Mouse (Mus musculus) adrenal gland, postnatal 25 days (tissue): Measurements from ENCODE around the gene Fam169b. TPM values are rescaled to one million over a fixed set of nuclear protein-coding genes. Genes with fewer than 3 reads are reported as not detected.

ENCODE experiments used
- DNase-seq: peaks from one replicate; pipeline ENCODE4 v3.0.0; 2021; ENCODE audit warnings: mixed read lengths
- total RNA-seq: library from RNA; stranded (reverse); gene quantifications from 2 replicates; pipeline ENCODE4 v1.2.3, GENCODE M21; 2021

The Fam169b gene
- total RNA-seq, 1 experiment from 2014 or later = not detected

GRCm38 (mm10) chr7:68318979-68319378, 45.3 kb downstream of the Fam169b start:
- DNase-seq = no peak

DNA sequence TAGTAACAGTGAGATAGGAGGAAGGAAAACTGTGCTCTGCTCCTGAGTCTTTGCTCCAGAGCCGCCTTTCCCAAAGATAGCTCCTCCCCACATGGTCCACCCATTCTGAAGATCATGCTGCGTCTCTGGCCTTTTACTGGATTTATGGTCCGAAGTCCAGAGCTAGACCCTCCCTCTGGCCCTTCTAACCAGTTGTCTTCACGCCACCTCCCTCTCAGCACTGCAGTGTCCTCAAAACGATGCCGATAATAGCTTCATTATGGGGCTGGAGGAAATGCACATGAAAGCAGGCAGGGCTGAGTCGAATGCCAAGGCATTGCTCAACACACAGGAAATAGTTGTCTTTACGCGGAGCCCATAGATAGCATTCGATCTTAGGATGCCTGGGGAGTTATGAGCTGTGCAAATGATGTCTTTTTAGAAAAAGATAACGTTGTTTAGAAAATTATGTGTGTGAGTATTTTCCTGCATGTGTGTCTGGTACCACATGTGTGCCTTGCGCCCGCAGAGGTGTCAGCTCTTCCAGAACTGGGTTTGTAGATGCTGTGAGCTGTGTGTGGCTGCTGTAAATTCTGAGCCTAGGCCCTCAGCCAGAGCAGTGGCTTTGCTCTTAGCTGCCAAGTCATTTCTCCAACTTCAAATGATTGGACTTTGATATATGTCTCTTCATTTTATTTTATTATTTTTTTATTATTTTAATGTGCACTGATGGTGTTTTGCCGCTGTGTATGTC, 46.6 kb downstream of the Fam169b start:
- DNase-seq = no peak

DNA sequence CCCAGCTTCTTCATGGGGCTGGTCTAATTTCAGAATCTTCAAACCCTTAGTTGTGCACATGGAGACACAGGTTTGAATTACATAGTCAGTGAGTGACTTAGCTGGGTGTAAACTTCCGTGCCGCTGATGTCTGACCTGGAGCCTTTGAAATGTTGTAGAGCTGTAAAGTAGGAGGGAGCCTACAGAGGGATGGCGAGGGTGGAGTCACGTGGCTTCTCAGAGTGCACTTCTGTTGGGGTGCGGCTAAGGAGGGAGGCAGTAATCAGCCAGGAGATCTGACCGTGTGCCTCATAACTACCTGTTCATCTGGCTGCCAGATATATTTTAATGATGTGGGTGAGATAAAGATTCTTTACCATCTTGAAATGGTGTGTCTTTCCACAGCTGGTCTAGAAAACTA, 49.4 kb downstream of the Fam169b start:
- no peak for DNase-seq

GRCm38 (mm10) chr7:68326190-68326722, 52.6 kb downstream of the Fam169b start:
- no peak for DNase-seq

DNA sequence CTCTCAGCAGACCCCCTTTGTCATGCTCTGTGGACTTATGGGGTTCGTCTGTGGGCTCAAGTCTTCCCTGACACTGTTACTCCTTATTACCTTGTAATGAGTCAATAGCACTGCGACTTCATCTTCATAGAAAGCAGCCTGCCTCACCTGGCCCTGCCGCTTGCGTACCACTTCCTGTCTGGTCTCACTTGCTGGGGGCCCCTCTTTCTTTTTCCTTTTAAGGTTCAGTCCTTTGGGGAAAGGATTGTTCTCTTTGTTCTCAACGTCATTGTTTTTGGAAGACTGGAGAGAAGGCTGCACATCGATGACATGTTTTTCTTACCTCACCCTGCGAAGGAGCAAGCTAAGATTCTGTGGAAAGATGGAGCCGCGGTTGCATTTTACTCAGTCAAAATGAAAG, 55.4 kb downstream of the Fam169b start:
- DNase-seq = no peak

DNA sequence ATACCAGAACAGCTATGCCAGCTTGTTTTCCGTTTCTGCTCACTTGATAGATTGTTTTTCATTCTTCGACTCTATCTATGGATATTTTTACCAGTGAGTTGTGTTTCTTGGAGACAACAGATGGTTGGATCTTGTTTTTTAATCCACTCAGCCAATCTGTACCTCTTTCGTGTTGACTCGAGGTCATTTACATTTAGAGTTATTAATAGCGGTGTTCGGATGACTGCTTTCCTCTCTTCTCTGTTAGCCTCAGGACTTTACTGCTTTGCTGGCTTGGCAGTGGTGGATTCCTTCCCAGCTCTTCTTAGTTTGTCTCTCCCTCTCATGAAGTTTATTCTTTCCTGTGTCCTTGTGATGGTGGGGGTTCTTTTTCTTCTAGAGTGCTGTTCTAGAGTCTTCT, 59.2 kb downstream of the Fam169b start:
- no peak for DNase-seq

GRCm38 (mm10) chr7:68337080-68337781, 63.6 kb downstream of the Fam169b start:
- DNase-seq = no peak

GRCm38 (mm10) chr7:68338680-68339079, 65.0 kb downstream of the Fam169b start:
- DNase-seq = no peak

DNA sequence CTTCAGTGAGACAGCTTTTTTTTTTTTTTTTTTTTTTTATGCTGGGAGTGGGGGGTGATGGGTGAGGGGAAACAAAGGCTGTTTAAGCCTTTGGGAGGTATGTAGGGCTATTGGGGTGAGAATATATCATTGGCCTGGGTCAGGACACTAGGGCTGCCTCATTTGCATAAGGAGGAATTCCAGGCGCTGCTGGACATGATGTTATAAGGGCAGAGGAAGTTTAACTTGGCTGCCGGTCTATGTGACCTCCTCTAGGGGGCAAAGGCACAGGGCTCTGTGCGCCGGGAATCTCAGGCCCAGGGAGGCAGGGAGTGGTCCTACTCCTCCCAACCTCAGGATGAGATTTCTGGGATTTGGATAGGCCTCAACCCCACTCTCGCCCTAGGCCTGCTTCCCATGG, 70.9 kb downstream of the Fam169b start:
- no peak for DNase-seq

DNA sequence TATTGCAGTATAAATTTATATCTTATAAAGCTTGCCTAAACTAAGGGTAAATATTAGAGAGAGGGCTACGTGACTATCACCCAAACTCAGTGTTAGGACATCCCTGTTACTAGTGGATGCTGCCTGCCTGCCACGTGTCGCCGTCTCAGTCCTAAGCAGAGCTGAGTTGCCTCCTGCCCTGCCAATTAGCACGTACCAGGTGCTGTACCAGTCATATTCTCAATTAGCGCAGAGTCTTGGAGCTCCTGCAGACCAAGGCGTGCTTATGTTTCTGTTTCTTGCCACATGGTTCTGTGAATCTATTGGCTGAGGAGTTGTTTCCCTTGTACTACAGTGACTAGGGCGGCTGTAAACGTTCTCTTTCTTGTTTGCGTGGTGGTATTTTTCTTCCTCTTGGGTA, 72.3 kb downstream of the Fam169b start:
- DNase-seq = no peak

DNA sequence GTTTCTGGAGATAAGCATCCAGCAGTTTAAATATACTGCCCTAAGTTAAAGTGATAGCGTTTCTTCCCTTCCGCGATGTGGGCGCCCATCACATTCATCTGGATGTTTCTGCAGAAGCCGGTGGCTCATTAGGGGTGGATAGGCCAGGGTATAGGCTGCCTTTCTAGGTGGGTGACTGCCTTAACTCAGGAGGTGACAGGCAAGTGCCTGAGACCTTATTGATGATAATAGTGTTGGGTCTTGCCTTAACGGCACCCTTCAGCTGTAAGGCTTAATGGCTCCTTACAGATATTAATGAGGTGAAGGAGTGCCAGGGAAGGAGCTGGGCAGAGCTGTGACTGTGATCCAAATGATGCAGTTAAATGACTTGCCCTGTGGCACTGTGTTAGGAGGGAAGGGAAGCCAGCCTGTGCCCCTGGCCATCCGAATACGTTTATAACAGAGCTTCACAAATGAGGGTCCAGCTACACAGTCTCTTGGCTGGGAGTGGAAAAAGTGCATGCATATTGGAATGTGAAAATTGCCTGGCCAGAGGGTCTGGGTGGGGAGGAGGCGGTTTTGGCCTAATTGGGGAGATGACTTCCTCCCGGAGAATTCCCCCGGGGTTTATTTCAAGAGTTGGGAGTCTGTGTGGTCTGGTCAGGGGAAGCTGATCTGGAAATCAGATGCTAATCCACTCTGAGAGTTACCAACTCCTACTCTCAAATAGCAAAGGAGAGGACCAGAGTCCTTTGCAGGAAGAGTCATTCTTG, 81.9 kb downstream of the Fam169b start:
- DNase-seq = no peak

DNA sequence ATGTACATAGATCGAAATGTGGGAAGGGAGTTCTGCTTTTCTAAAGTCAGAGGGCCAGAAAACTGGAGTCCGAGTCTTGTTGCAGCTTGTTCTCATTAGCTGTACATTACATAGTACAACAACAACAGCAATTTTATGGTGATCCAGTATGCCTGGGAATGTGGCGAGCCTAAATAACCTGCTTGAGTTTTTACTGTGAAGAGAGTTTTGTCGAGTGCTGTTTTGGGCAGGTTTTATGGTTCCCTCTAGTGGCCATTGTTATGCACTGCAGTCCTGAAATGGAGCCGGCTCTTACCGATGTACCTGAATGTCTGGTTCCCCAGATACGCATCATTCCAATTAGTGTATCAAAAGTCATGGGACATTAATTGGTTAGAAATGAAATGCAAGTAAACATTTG, 83.8 kb downstream of the Fam169b start:
- peak; percentile 13 for DNase-seq

- DNase-seq = no peak
These were observed 89.0 kb downstream of the Fam169b start for GRCm38 (mm10) chr7:68362609-68363008.

- peak; percentile 8 for DNase-seq
These were observed 92.1 kb downstream of the Fam169b start for GRCm38 (mm10) chr7:68365711-68366110.

DNA sequence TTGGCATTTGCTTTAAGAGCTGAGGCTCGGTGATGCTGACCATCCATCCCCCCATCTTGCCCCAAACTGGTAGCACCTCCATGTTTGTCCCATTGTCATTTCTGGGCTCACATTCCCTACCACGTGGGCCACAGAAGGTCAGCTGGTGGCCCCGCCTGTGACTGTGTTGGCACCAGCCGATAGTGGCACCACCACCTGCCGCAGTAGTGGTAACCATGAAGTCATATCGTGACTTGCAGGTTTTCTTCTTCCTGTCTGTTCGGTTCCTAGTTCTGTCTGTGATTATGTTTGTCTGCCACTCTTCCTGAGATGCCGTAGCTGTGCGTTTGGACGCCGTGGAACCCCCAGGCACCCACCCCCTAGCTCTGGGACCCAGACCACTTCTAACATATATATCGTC, 95.3 kb downstream of the Fam169b start:
- no peak for DNase-seq

DNA sequence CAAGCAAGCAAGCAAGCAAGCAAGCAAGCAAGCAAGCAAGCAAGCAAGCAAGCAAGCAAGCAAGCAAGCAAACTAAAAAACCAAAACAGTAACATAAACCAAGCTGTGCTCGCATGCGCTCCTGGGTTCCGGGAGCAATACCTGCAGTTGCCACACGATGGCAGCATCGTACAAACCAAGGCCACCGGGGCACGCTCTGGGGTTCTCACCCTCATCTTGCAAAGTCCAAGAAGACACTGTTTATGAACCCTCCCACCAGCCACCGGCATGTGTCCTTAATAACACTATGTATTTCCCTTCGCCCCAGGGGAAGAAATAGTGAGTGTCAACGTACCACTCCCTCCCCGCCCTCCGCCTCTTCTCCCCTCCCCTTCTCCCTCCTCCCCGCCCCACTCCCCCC, 96.1 kb downstream of the Fam169b start:
- peak; percentile 73 for DNase-seq

DNA sequence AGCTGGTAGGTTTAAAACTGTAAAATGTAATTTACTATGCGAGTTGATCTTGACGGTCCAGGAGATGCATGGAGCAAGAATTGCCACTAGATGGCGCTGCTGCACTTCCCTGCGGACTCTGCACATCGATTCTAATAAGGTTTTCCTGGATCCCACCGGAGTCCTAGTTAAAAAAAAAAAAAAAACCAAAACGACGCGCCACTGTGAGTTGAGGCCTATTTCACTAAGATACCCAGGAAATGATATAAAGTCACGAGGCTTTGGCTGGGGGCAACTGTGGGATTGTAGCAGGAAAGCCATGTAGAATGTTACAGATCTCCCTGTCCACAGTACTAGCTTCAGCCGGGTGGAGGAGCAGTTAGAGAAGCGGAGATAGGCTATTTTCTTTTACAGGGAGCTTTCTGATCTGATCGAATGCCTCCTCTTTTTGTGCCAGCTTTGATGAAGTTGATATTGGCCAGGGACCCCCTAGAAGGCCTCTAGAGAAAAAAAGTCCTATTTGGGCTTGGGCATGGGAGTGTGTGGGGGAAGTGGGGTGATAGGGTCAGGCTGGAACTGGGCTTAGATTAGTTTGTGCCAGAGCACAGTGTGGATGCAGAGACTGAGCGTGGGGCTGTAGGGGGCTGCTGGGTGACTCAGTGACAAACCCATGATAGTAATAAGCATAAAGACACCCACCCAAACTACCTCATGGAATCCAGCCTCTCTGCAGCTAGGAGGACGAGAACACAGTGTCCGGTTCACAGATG, 100.6 kb downstream of the Fam169b start:
- peak; percentile 65 for DNase-seq

- no peak for DNase-seq
These were observed 108.5 kb downstream of the Fam169b start for GRCm38 (mm10) chr7:68382187-68382586.

DNA sequence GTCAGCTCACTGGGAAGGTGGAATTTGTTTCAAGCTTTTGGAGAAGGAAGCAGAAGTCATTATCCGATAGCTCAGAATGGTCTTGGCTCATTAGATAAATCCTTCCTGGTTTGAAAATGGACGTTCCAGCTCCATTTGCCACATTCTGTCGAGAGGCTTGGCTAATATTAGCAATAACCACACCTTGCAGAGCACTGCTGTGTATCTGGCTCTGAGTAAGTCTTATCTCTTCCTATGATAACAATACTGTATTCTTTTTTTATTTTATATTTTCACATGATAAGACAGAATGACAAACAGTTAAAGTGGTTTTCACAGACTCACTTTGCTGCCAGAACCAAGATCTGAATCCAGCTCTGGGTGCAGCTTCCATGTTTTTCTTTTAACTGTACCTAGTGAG, 113.1 kb downstream of the Fam169b start:
- no peak for DNase-seq

GRCm38 (mm10) chr7:68395707-68396333, 122.2 kb downstream of the Fam169b start:
- no peak for DNase-seq

GRCm38 (mm10) chr7:68400516-68400915, 126.9 kb downstream of the Fam169b start:
- no peak for DNase-seq

DNA sequence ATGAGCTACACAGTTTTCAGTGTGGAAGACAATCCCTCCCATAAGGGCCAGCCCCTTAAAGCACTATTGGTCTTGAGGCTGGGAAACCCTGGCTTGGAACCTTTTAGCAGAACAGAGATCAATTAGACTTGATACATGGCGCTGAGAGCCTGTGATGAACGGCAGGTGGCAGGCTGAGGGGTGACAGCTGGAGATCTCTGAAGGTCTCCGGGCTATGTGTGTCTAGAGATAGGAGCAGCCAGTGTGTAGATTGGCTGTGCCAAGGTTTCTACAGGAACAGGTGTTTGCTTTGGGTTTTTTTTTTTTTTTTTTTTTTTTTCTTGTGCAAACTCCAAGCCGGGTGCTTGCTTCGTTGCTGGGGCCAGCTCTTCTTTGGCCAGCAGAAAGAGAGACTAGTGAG, 135.0 kb downstream of the Fam169b start:
- DNase-seq = no peak
